Mouse (Mus musculus) heart, embryonic 16.5 days (tissue): ENCODE measurements around the gene Nkd1. TPM values are rescaled to one million over a fixed set of nuclear protein-coding genes. Genes with fewer than 3 reads are reported as not detected.

Experiments used
- ATAC-seq: fragments of 200-750 bp; cut with Nextera tagmentation; replicated peaks from 2 replicates; pipeline ENCODE4 v1.8.0; 2017; ENCODE audit warnings: moderate number of reproducible peaks; ENCODE audit not compliant: insufficient read depth, low FRiP score; ENCODE audit errors: extremely low read depth
- H3K27ac ChIP-seq: fragments of 300-500 bp; sonication (generic); 2 replicates; pipeline ENCODE4 v1.5.1; 2014; ENCODE audit warnings: mild to moderate bottlenecking, low read length, control low read depth, moderate library complexity
- H3K27me3 ChIP-seq: fragments of 300-500 bp; sonication (generic); 2 replicates; pipeline ENCODE4 v1.6.1; 2014; ENCODE audit warnings: low read length, mixed read lengths; ENCODE audit not compliant: control insufficient read depth, insufficient read depth
- H3K36me3 ChIP-seq: fragments of 300-500 bp; sonication (generic); 2 replicates; pipeline ENCODE4 v1.6.1; 2014; ENCODE audit not compliant: control insufficient read depth, insufficient read depth
- H3K4me1 ChIP-seq: fragments of 300-500 bp; sonication (generic); 2 replicates; pipeline ENCODE4 v1.6.1; 2014; ENCODE audit warnings: low read length, mixed read lengths; ENCODE audit not compliant: control insufficient read depth, insufficient read depth
- H3K4me2 ChIP-seq: fragments of 300-500 bp; sonication (generic); 2 replicates; pipeline ENCODE4 v1.6.1; 2014; ENCODE audit warnings: low read depth, mild to moderate bottlenecking, control low read depth, low read length
- H3K4me3 ChIP-seq: fragments of 300-500 bp; sonication (generic); 2 replicates; pipeline ENCODE4 v1.5.1; 2014; ENCODE audit warnings: mild to moderate bottlenecking, control low read depth, low read length
- H3K9ac ChIP-seq: fragments of 300-500 bp; sonication (generic); 2 replicates; pipeline ENCODE4 v1.6.1; 2014; ENCODE audit warnings: low read length, control low read depth
- H3K9me3 ChIP-seq: fragments of 300-500 bp; sonication (generic); replicated peaks from 2 replicates; pipeline ENCODE4 v1.6.1; 2016; ENCODE audit warnings: low read length; ENCODE audit not compliant: control insufficient read depth
- WGBS: fragments of 180-500 bp; shearing (Covaris S2); extraction: QIAGEN DNeasy Blood & Tissue Kit; methylation state at CpG from one replicate; pipeline ENCODE4 v1.1.7; 2014; 5-methylcytosine and 5-hydroxymethylcytosine counted together
- polyA plus RNA-seq: library from polyadenylated mRNA; unstranded; fragments of >200 nt; fragmentation: Nextera tagmentation; extraction: Ambion mirVana; gene quantifications from 2 replicates; pipeline ENCODE4 v1.2.1, GENCODE M21; 2015

Gene Nkd1
- polyA plus RNA-seq, 1 experiment from 2014 or later = 12.3 TPM

- H3K4me3 ChIP-seq = no peak overlapping the region
- H3K27me3 ChIP-seq = peaks cover 39% of the 10 kb centered on the region
- no peaks in the 10 kb centered on the region for H3K36me3 ChIP-seq
- H3K9me3 ChIP-seq = 0 out of 2 replicates have a peak, but pooled peaks cover 4% of the 10 kb centered on the region
- H3K9ac ChIP-seq = no peak overlapping the region
- H3K27ac ChIP-seq = no peak overlapping the region
- peaks cover 3% of the 10 kb centered on the region; the same call in 1 of the 2 replicates for H3K4me1 ChIP-seq
- ATAC-seq = no peak
- WGBS = 8% methylated on average over 15 of the region's 15 CpGs
- no peak overlapping the region for H3K4me2 ChIP-seq
Observed at GRCm38 (mm10) chr8:88512094-88512794, 8.9 kb upstream of the Nkd1 start.

- peaks cover 29% of the 10 kb centered on the region for H3K27me3 ChIP-seq
- 45% methylated on average over 9 of the region's 9 CpGs for WGBS
Observed at GRCm38 (mm10) chr8:88518047-88518446, 3.1 kb upstream of the Nkd1 start.

GRCm38 (mm10) chr8:88520381-88520780 is 773 bp upstream of the Nkd1 start:
- Histone ChIP-seq H3K27ac (no peak overlapping the region), H3K36me3 (no peaks in the 10 kb centered on the region), H3K4me3 (peak overlapping the region; percentile 75), H3K9me3 (no peaks in the 10 kb centered on the region), H3K27me3 (peaks cover 23% of the 10 kb centered on the region), H3K9ac (no peak overlapping the region), H3K4me2 (peak overlapping the region; percentile 98), H3K4me1 (peaks cover 16% of the 10 kb centered on the region)
- WGBS = 13% methylated on average over 13 of the region's 13 CpGs
- ATAC-seq = no peak

More at GRCm38 (mm10) chr8:88518047-88518446, 3.1 kb upstream of the Nkd1 start:
- ATAC-seq = no peak
- no peak overlapping the region for H3K9ac ChIP-seq
- no peaks in the 10 kb centered on the region for H3K36me3 ChIP-seq
- no peak overlapping the region for H3K4me3 ChIP-seq
- 0 out of 2 replicates have a peak, but pooled peaks cover 4% of the 10 kb centered on the region for H3K9me3 ChIP-seq
- peaks cover 9% of the 10 kb centered on the region for H3K4me1 ChIP-seq
- no peak overlapping the region for H3K4me2 ChIP-seq
- H3K27ac ChIP-seq = no peak overlapping the region

- Histone ChIP-seq H3K4me2 (peak overlapping the region; percentile 98), H3K36me3 (no peaks in the 10 kb centered on the region), H3K9ac (peak overlapping the region; percentile 78), H3K4me1 (peaks cover 16% of the 10 kb centered on the region), H3K9me3 (no peaks in the 10 kb centered on the region), H3K27me3 (peaks cover 16% of the 10 kb centered on the region), H3K27ac (no peak overlapping the region), H3K4me3 (peak overlapping the region; percentile 75)
- under 1% methylated on average over 51 of the region's 65 CpGs for WGBS
- peak; percentile 39 for ATAC-seq
Observed at GRCm38 (mm10) chr8:88521541-88522414, 624 bp downstream of the Nkd1 start.

GRCm38 (mm10) chr8:88522433-88523030 is 1.4 kb downstream of the Nkd1 start:
- peaks cover 11% of the 10 kb centered on the region for H3K27me3 ChIP-seq
- no peaks in the 10 kb centered on the region for H3K9me3 ChIP-seq
- H3K4me2 ChIP-seq = peak overlapping the region; percentile 98
- peak overlapping the region; percentile 78 for H3K9ac ChIP-seq
- H3K4me3 ChIP-seq = peak overlapping the region; percentile 75
- no peak overlapping the region for H3K27ac ChIP-seq
- no peak for ATAC-seq
- H3K4me1 ChIP-seq = peaks cover 16% of the 10 kb centered on the region
- WGBS = 45% methylated on average over 5 of the region's 5 CpGs
- H3K36me3 ChIP-seq = no peaks in the 10 kb centered on the region

- H3K9ac ChIP-seq = no peak overlapping the region
- no peaks in the 10 kb centered on the region for H3K36me3 ChIP-seq
- H3K4me3 ChIP-seq = no peak overlapping the region
- WGBS = 49% methylated on average over 4 of the region's 4 CpGs
- H3K4me1 ChIP-seq = peaks cover 16% of the 10 kb centered on the region
- ATAC-seq = no peak
- H3K27ac ChIP-seq = no peak overlapping the region
- H3K9me3 ChIP-seq = no peaks in the 10 kb centered on the region
- H3K4me2 ChIP-seq = no peak overlapping the region; the same call in 1 of the 2 replicates
- H3K27me3 ChIP-seq = peaks cover 5% of the 10 kb centered on the region
Observed at GRCm38 (mm10) chr8:88523621-88524020, 2.5 kb downstream of the Nkd1 start.

DNA sequence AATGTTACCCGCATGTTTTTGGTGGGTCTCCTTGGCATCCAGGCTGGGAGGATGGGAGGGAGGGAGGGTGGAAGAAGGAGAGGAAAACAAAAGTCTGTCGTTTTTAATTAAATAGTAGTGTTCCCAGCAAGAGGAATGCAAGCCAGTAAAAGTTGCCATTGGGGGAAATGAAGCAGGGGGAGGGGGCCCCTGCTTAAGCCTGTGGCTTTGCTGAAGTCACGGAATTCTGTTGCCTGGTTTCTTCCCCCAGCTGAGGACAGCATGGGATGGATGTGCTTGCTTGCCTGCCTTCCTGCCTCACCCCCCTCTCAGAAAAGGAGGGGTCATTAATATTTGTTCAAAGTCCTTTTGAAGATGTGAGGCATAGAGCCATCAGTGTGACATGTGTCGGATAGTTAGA is 3.0 kb downstream of the Nkd1 start:
- no peak for ATAC-seq
- no peak overlapping the region for H3K4me2 ChIP-seq

GRCm38 (mm10) chr8:88524851-88525250 is 3.7 kb downstream of the Nkd1 start:
- 48% methylated on average over 7 of the region's 7 CpGs for WGBS

More for the DNA sequence above, 3.0 kb downstream of the Nkd1 start:
- Histone ChIP-seq H3K4me1 (peaks cover 16% of the 10 kb centered on the region), H3K9ac (no peak overlapping the region), H3K9me3 (no peaks in the 10 kb centered on the region), H3K27me3 (peaks cover 5% of the 10 kb centered on the region), H3K36me3 (no peaks in the 10 kb centered on the region), H3K4me3 (no peak overlapping the region), H3K27ac (no peak overlapping the region)
- WGBS = 60% methylated on average over 4 of the region's 4 CpGs

More at GRCm38 (mm10) chr8:88524851-88525250, 3.7 kb downstream of the Nkd1 start:
- Histone ChIP-seq H3K9ac (no peak overlapping the region), H3K27ac (no peak overlapping the region), H3K27me3 (peaks cover 5% of the 10 kb centered on the region), H3K36me3 (no peaks in the 10 kb centered on the region), H3K4me1 (peaks cover 16% of the 10 kb centered on the region), H3K4me3 (no peak overlapping the region), H3K4me2 (no peak overlapping the region), H3K9me3 (no peaks in the 10 kb centered on the region)
- ATAC-seq = no peak
